Mouse (Mus musculus) brain, adult 2 months (tissue): ENCODE data around the gene Mdm2.

Experiments used
- DNase-seq: peaks from one replicate; pipeline ENCODE4 v3.0.0; 2011; ENCODE audit warnings: low read depth, low spot score

Mdm2 gene

GRCm38 (mm10) chr10:117671930-117672666, 38.5 kb downstream of the Mdm2 start:
- no peak for DNase-seq

- no peak for DNase-seq
Measured at GRCm38 (mm10) chr10:117671266-117671665, 39.3 kb downstream of the Mdm2 start.

GRCm38 (mm10) chr10:117670791-117671190, 39.8 kb downstream of the Mdm2 start:
- no peak for DNase-seq

DNA sequence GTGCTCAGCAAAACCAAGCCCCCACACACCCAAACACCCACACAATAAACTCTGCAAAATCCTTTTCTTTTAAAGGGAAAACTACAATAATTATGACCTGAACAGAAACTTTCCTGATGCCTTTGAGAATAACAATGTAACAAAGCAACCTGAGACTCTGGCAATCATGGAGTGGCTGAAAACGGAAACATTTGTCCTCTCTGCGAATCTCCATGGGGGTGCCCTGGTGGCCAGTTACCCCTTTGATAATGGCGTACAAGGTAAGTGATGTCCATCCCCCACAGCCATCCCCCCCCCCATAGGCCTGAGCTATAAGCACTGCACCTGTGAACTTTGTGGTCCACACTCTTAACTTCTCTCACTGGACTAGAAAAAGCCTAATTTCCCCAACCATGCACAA, 40.5 kb downstream of the Mdm2 start:
- DNase-seq: no peak

GRCm38 (mm10) chr10:117669449-117670090, 41.0 kb downstream of the Mdm2 start:
- DNase-seq: peak; percentile 54

- no peak for DNase-seq
Measured at GRCm38 (mm10) chr10:117668546-117669300, 41.8 kb downstream of the Mdm2 start.

DNA sequence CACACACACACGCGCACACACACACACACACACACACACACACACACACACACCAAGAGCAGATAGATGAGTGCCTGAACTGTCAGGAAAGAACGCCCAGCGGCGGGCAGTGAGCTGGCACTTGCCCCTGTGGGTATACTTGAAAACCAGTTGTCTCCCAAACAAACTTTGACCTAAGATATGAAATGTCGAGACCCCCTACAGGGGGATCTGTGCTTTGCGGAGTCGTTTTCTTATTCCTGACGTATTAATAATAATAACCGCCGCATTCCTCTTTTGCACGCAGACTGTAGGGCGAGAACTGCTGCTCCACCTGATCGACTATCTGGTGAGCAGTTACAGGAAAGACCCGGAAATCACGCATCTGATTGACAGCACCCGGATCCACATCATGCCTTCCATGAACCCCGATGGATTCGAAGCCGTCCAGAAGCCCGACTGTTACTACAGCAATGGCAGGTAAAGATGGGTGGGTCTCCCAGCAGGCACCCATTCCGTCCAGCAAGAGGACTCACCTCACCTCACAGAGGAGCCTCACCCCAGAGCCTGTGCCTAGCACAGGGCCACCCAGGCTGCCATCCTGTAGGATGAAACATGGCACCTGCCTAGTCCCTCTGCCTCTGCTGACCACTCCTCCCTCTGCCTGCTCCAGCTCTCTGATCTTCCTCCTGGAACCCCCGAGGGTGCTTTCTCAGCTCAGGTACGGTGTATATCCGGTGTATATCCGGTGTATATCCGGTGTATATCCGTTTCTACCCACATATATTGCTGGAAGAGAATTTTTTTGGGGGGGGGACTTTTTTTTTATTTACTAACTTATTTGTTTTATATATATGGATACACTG, 42.7 kb downstream of the Mdm2 start:
- DNase-seq: no peak

DNA sequence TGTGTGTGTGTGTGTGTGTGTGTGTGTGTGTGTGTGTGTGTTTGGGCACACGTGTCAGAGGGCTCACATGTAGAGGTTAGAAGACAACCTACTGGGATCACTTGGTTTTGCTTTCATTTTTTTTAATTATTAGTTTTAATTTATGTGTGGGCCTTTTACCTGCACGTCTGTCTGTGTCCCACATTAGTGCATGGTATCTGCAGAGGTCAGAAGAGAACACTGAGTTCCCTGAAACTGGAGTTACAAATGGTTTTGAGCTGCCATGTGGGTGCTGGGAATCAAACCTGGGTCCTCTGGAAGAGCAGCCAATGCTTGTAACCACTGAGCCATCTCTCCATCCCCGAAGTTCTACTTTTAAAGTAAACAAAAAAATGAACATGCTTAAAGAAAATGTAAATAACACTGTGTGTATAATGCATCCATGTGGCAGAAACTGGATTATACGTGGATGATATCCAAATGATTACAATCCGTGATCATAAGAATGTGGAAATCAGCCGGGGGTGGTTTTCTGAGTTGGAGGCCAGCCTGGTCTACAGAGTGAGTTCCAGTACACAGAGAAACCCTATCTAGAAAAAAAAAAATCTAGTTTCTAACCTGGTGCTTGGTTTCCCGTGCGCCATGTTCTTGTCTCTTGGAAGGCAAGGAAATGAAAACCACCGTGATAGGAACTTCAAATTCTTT, 43.5 kb downstream of the Mdm2 start:
- no peak for DNase-seq

DNA sequence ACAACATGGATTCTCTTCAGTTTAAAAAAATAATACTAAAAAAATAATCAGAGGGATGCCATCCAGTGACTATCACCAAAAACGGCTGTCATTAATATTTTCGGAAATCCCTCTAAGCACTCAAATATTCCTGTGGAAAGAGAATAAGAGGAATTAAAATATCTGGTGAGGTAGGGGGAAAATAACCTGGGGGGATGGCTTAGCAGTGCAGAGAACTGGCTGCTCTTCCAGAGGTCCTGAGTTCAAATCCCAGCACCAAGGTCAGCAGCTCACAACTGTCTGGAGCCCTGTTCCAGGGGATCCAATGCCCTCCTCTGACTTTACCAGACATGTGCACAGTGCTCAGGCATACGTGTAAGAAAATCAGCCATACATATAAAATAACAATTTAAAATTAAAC, 44.2 kb downstream of the Mdm2 start:
- DNase-seq: no peak

- DNase-seq: no peak
Measured at GRCm38 (mm10) chr10:117665376-117666275, 44.9 kb downstream of the Mdm2 start.

- no peak for DNase-seq
Measured at GRCm38 (mm10) chr10:117664926-117665209, 45.7 kb downstream of the Mdm2 start.

DNA sequence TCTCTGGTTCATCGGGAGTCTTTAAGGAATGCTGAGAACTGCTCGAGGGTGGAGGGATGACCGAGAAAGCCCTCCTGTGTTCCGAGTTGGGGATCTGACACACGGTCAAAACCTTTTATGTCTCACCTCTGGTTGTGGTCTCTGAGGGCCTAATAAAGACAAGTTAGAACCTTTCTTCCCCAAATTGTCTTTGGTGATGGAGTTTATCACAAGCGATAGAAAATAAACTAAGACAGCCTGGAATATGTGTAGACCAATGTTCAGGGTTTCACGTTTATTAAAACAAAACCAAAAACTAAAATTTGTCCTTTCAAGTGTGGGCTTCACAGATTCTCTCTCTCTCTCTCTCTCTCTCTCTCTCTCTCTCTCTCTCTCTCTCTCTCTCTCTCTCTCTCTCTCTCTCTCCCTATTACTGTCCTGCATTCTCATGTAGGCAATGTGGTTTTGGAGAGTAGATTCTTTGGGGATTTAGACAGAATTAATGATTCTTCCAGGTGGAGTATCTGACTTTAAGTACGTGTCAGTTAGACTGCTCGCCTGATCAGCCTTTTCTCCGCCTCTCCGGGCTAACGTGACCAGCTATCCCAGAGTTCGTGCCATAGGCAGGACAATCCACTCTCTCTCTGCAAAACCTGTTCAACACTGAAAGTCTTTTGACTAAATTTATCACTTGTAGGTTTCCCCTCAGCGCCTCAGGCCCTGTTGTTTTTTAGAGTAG, 46.2 kb downstream of the Mdm2 start:
- no peak for DNase-seq

GRCm38 (mm10) chr10:117663865-117664200, 46.7 kb downstream of the Mdm2 start:
- DNase-seq: no peak

DNA sequence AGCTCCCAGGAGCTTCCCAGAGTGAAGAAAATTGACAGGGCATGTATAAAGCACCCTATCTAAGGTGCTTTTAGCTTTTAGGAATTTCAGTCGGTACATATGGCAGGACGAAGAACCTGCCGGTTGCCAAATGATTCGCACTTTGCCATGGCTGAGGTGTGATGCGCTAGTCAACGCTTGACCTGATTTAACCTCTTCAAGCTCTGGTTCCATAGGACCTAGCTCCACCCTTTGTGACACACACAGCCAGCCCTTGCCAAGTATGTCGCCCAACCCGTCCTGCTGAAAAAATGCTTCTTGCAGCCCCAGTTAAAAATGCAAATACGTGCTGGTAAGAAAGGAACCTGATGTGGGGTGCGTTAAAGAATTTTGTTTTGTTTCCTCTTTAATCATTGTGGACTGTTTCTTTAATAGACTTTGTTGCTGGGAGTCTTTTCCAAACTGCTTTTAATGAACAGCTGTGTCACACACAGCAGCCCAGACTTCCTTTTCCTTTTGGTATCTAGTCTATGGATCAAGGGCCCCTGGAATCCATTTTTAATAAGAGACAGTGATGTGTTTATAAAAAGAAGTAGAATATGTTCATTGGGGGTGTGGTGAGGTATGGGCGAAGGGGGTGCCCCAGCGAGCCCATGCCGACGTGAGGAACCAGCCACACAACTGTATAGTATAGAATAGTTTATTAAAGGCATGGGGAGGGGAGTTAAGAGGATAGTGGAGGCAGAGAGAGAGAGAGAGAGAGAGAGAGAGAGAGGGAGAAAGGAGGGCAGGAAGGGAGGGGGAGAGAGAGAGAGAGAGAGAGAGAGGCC, 47.3 kb downstream of the Mdm2 start:
- no peak for DNase-seq

DNA sequence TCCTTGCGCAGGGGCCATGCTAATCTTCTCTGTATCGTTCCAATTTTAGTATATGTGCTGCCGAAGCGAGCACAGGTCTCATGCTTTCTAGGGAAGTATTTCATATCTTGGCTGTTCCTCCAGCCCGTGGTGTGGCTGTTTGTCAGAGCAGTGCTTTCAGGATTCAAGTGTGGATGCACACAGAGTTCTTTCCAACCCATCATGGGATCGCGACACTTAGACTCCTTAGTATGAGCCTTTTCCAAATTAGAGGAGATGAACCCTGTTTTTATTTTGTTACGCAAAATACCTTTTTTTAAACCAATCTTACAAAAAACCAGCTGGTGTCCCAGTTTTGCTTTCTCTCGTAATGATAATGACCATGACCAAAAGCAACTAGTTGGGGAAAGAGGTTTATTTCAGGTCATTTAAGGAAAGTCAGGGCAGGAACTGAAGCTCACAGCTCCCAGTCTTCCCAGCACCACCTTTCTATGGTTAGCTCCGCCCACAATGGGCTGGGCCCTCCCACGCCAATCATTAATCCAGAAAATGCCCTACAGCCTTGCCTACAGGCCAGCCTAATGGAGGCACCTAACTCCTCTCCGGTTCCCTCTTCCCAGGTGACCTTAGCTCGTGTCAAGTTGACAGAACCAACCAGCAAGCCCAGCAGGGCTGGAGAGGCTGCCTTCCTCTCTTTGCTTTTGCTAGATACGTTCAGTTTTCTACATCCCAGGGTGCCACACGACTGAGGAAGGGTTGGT, 48.1 kb downstream of the Mdm2 start:
- DNase-seq: no peak

- no peak for DNase-seq
Measured at GRCm38 (mm10) chr10:117659819-117660218, 50.7 kb downstream of the Mdm2 start.

DNA sequence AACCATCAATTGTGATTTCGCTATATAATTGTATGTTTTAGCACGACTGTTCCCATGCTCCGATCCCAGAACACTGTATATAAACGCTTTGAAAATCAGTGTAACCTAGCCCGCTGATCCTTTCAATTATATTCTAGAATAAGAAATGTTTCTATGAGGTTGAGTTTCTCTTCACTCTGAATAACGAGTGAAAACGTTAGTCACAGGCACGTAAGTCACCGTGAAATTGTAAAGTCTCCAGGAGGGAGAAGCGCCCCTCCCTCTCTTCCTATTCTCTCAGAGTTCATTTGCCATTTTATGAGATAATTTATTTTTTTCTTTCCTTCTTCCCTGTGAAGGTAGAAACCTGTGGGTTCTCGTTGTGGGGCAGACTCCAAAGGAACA, 51.1 kb downstream of the Mdm2 start:
- no peak for DNase-seq
